Mouse (Mus musculus) MEL (cell line): ENCODE results near the gene Eif4e3. TPM values are rescaled to one million over a fixed set of nuclear protein-coding genes. Genes with fewer than 3 reads are reported as not detected.

Source experiments
- DNase-seq: peaks from one replicate; pipeline ENCODE4 v3.0.0; 2011; ENCODE audit warnings: low read depth, low spot score
- H3K27ac ChIP-seq: 2 replicates; pipeline ENCODE4 v1.5.1; 2012; ENCODE audit warnings: low read depth, mild to moderate bottlenecking, control low read depth, low read length, moderate library complexity; ENCODE audit not compliant: control insufficient read depth
- H3K27me3 ChIP-seq, 2 experiments: fragments of 150-350 bp in 1 of 2; sonication (generic) in 1 of 2; 2 replicates each; pipeline ENCODE4 v1.6.1; 2012; ENCODE audit warnings: low read length in 2 of 2, mild to moderate bottlenecking in 2 of 2, improper control_type of control experiment in 1 of 2, moderate library complexity in 1 of 2; ENCODE audit not compliant: insufficient read depth in 2 of 2, control insufficient read depth in 1 of 2
- H3K36me3 ChIP-seq, 2 experiments: 2 replicates each; pipeline ENCODE4 v1.6.1; 2012 to 2014; ENCODE audit warnings: low read length in 2 of 2, improper control_type of control experiment in 1 of 2, inconsistent platforms in 1 of 2, mild to moderate bottlenecking in 1 of 2; ENCODE audit not compliant: insufficient read depth in 2 of 2, control insufficient read depth in 1 of 2
- H3K4me1 ChIP-seq, 2 experiments: fragments of 150-350 bp in 1 of 2; sonication (generic) in 1 of 2; 2 replicates each; pipeline ENCODE4 v1.6.1; 2012; ENCODE audit warnings: low read length in 2 of 2, improper control_type of control experiment in 1 of 2, mild to moderate bottlenecking in 1 of 2; ENCODE audit not compliant: insufficient read depth in 2 of 2, control insufficient read depth in 1 of 2
- H3K4me3 ChIP-seq, 2 experiments: fragments of 150-350 bp in 1 of 2; sonication (generic) in 1 of 2; 2 replicates each; pipeline ENCODE4 v1.5.1; 2012; ENCODE audit warnings: low read depth in 2 of 2, low read length in 2 of 2, mild to moderate bottlenecking in 2 of 2, moderate library complexity in 2 of 2, control low read depth in 1 of 2, improper control_type of control experiment in 1 of 2; ENCODE audit not compliant: control insufficient read depth in 1 of 2, insufficient read depth in 1 of 2
- H3K79me2 ChIP-seq: 2 replicates; pipeline ENCODE4 v1.6.1; 2012; ENCODE audit warnings: mild to moderate bottlenecking, low read length, moderate library complexity; ENCODE audit not compliant: control insufficient read depth, poor library complexity, insufficient read depth
- H3K9ac ChIP-seq: 2 replicates; pipeline ENCODE4 v1.6.1; 2012; ENCODE audit warnings: low read depth, mild to moderate bottlenecking, control low read depth, low read length, moderate library complexity; ENCODE audit not compliant: control insufficient read depth, poor library complexity, severe bottlenecking
- H3K9me3 ChIP-seq: fragments of 150-350 bp; sonication (generic); replicated peaks from 2 replicates; pipeline ENCODE4 v1.6.1; 2012; ENCODE audit warnings: mild to moderate bottlenecking, low read length, improper control_type of control experiment, moderate library complexity; ENCODE audit not compliant: insufficient read depth
- BHLHE40 ChIP-seq: IDR thresholded peaks from 2 replicates; pipeline ENCODE4 v1.6.1; 2012; ENCODE audit warnings: low read depth, mild to moderate bottlenecking, inconsistent platforms, low read length, improper control_type of control experiment, borderline replicate concordance
- ETS1 ChIP-seq: IDR thresholded peaks from 2 replicates; pipeline ENCODE4 v1.6.1; 2012; ENCODE audit warnings: low read depth, mild to moderate bottlenecking, inconsistent platforms, low read length, improper control_type of control experiment, moderate library complexity
- HCFC1 ChIP-seq: IDR thresholded peaks from 2 replicates; pipeline ENCODE4 v1.6.1; 2012; ENCODE audit warnings: low read depth, mild to moderate bottlenecking, inconsistent platforms, low read length, improper control_type of control experiment, moderate library complexity
- JUND ChIP-seq: IDR thresholded peaks from 2 replicates; pipeline ENCODE4 v1.6.1; 2011; ENCODE audit warnings: low read depth, mild to moderate bottlenecking, improper control_type of control experiment, low read length
- KAT2A ChIP-seq: conservative IDR thresholded peaks from 2 replicates; pipeline ENCODE4 v1.6.1; 2012; ENCODE audit warnings: low read depth, low read length, improper control_type of control experiment, inconsistent platforms
- MAFK ChIP-seq: IDR thresholded peaks from 2 replicates; pipeline ENCODE4 v1.6.1; 2011; ENCODE audit warnings: low read depth, mild to moderate bottlenecking, low read length, improper control_type of control experiment, borderline replicate concordance
- MAX ChIP-seq: IDR thresholded peaks from 2 replicates; pipeline ENCODE4 v1.6.1; 2011; ENCODE audit warnings: low read length, improper control_type of control experiment
- MEF2A ChIP-seq: IDR thresholded peaks from 2 replicates; pipeline ENCODE4 v1.6.1; 2014; ENCODE audit warnings: low read depth, mild to moderate bottlenecking, inconsistent platforms, low read length, improper control_type of control experiment; ENCODE audit not compliant: poor library complexity, insufficient replicate concordance, severe bottlenecking; ENCODE audit errors: extremely low read depth
- MXI1 ChIP-seq: IDR thresholded peaks from 2 replicates; pipeline ENCODE4 v1.6.1; 2011; ENCODE audit warnings: mild to moderate bottlenecking, low read depth, low read length, improper control_type of control experiment
- NELFE ChIP-seq: IDR thresholded peaks from 2 replicates; pipeline ENCODE4 v1.6.1; 2011; ENCODE audit warnings: low read depth, low read length, improper control_type of control experiment
- NRF1 ChIP-seq: IDR thresholded peaks from 2 replicates; pipeline ENCODE4 v1.6.1; 2014; ENCODE audit warnings: low read depth, mild to moderate bottlenecking, inconsistent platforms, low read length, improper control_type of control experiment, moderate library complexity; ENCODE audit not compliant: poor library complexity, insufficient read depth, severe bottlenecking
- POLR2A ChIP-seq, 2 experiments: IDR thresholded peaks; 2 replicates each; pipeline ENCODE4 v1.6.1; 2011 to 2012; ENCODE audit warnings: low read length in 2 of 2, mild to moderate bottlenecking in 2 of 2, control low read depth in 1 of 2, improper control_type of control experiment in 1 of 2, low read depth in 1 of 2, moderate library complexity in 1 of 2; ENCODE audit not compliant: control insufficient read depth in 1 of 2, insufficient read depth in 1 of 2, poor library complexity in 1 of 2
- RAD21 ChIP-seq: IDR thresholded peaks from 2 replicates; pipeline ENCODE4 v1.6.1; 2011; ENCODE audit warnings: mild to moderate bottlenecking, low read depth, low read length, improper control_type of control experiment
- RCOR1 ChIP-seq: IDR thresholded peaks from 2 replicates; pipeline ENCODE4 v1.6.1; 2012; ENCODE audit warnings: low read depth, mild to moderate bottlenecking, inconsistent platforms, low read length, improper control_type of control experiment
- SMC3 ChIP-seq: IDR thresholded peaks from 2 replicates; pipeline ENCODE4 v1.6.1; 2011; ENCODE audit warnings: low read depth, low read length, improper control_type of control experiment
- TBP ChIP-seq: IDR thresholded peaks from 2 replicates; pipeline ENCODE4 v1.8.0; 2011; ENCODE audit warnings: low read depth, low read length, improper control_type of control experiment
- USF1 ChIP-seq: IDR thresholded peaks from 2 replicates; pipeline ENCODE4 v1.6.1; 2014; ENCODE audit warnings: low read depth, mild to moderate bottlenecking, inconsistent platforms, low read length, improper control_type of control experiment, moderate library complexity
- USF2 ChIP-seq, 2 experiments: IDR thresholded peaks; 2 replicates each; pipeline ENCODE4 v1.6.1; 2011 to 2012; ENCODE audit warnings: improper control_type of control experiment in 2 of 2, low read length in 2 of 2, borderline replicate concordance in 1 of 2, inconsistent platforms in 1 of 2, low read depth in 1 of 2, mild to moderate bottlenecking in 1 of 2; ENCODE audit not compliant: insufficient read depth in 1 of 2
- ZC3H11A ChIP-seq: IDR thresholded peaks from 2 replicates; pipeline ENCODE4 v1.6.1; 2012; ENCODE audit warnings: low read depth, mild to moderate bottlenecking, inconsistent platforms, low read length, improper control_type of control experiment
- ZMIZ1 ChIP-seq: IDR thresholded peaks from 2 replicates; pipeline ENCODE4 v1.6.1; 2012; ENCODE audit warnings: low read depth, mild to moderate bottlenecking, inconsistent platforms, low read length, improper control_type of control experiment, moderate library complexity
- ZNF384 ChIP-seq: IDR thresholded peaks from 2 replicates; pipeline ENCODE4 v1.6.1; 2012; ENCODE audit warnings: low read depth, mild to moderate bottlenecking, inconsistent platforms, low read length, improper control_type of control experiment
- polyA plus RNA-seq, 2 experiments: library from polyadenylated mRNA; stranded (reverse) in 1 of 2; unstranded in 1 of 2; fragments of >175 nt in 1 of 2; fragments of >200 nt in 1 of 2; gene quantifications; 2 replicates each; pipeline versions ENCODE4 v1.2.1 to v1.2.4; 2012; ENCODE audit warnings: low replicate concordance in 2 of 2, low read depth in 1 of 2; ENCODE audit not compliant: insufficient read length in 2 of 2, insufficient read depth in 1 of 2, missing spikeins in 1 of 2
- total RNA-seq: library from RNA; depleted of rRNA; stranded (reverse); fragments of 300-350 nt; gene quantifications from 2 replicates; pipeline ENCODE4 v1.2.3, GENCODE M21; 2012

The Eif4e3 gene
- total and polyA plus RNA-seq, 3 experiments, result not detected

DNA sequence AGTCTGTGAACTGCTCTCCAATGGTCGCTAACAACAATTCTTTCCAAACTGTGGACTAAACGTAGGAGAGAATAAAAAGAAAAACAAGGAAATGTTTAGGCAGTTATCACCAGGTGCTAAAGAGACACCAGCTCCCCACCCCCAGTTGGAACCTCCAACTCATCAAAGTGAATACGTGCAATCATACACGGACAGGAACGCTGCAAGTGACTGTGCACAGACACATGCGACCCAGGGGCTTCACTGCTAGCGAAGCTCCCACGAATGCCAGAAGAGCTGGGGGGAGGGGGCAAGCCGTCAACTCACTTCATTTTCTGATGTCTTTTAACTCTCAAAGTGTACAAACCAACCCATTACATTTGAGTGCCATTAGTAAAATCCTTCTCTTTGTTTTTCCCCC is 30.4 kb downstream of the Eif4e3 start:
- H3K9ac ChIP-seq, result no peak overlapping the region
- H3K27me3 ChIP-seq, result no peaks in the 10 kb centered on the region
- no peaks in the 10 kb centered on the region for H3K79me2 ChIP-seq
- no peak for DNase-seq
- no peaks in the 10 kb centered on the region for H3K4me1 ChIP-seq
- H3K4me3 ChIP-seq, result no peak overlapping the region
- no peak overlapping the region for H3K27ac ChIP-seq
- H3K36me3 ChIP-seq, result no peaks in the 10 kb centered on the region
- TF ChIP-seq KAT2A (no peak), MAX (no peak), TBP (no peak), USF1 (no peak), ZMIZ1 (no peak), MAFK (no peak), MEF2A (no peak), JUND (no peak), ZNF384 (no peak), POLR2A (IDR thresholded peaks at IDR 0.05; ENCODE audit: control insufficient read depth in 1 of 2, insufficient read depth in 1 of 2, low read depth in 1 of 2, low read length in 2 of 2, poor library complexity in 1 of 2) (no peak), MXI1 (no peak), RCOR1 (no peak), SMC3 (no peak), USF2 (IDR thresholded peaks at IDR 0.05; ENCODE audit: borderline replicate concordance in 1 of 2, insufficient read depth in 1 of 2, low read depth in 1 of 2, low read length in 2 of 2) (no peak), NRF1 (no peak), NELFE (no peak), RAD21 (no peak), ZC3H11A (no peak), BHLHE40 (no peak)
- TF ChIP-seq, all 39 proteins: peak for 0
- H3K9me3 ChIP-seq, result no peaks in the 10 kb centered on the region

- H3K9me3 ChIP-seq, result no peaks in the 10 kb centered on the region
- H3K36me3 ChIP-seq, result no peaks in the 10 kb centered on the region
- H3K27ac ChIP-seq, result no peak overlapping the region
- no peak overlapping the region for H3K9ac ChIP-seq
- no peaks in the 10 kb centered on the region for H3K4me1 ChIP-seq
- H3K4me3 ChIP-seq, result no peak overlapping the region
- DNase-seq, result no peak
- no peaks in the 10 kb centered on the region; a peak in 1 of 4 replicates for H3K27me3 ChIP-seq
- TF ChIP-seq USF1 (no peak), ETS1 (no peak), HCFC1 (no peak), ZMIZ1 (no peak), ZNF384 (no peak), MAX (no peak)
- TF ChIP-seq, all 39 proteins: peak for 0
- H3K79me2 ChIP-seq, result no peaks in the 10 kb centered on the region
These were observed 34.2 kb downstream of the Eif4e3 start for GRCm38 (mm10) chr6:99632121-99632980.
